Mouse (Mus musculus) heart, postnatal 0 days (tissue): ENCODE measurements around the gene Zbtb12.

Source experiments
- CTCF ChIP-seq: IDR thresholded peaks from 2 replicates; pipeline ENCODE4 v1.5.1; 2016; ENCODE audit warnings: antibody characterized with exemption, control low read depth, low read depth
- EP300 ChIP-seq: IDR thresholded peaks from 2 replicates; pipeline ENCODE4 v1.6.1; 2016; ENCODE audit warnings: antibody characterized with exemption, low read depth

DNA sequence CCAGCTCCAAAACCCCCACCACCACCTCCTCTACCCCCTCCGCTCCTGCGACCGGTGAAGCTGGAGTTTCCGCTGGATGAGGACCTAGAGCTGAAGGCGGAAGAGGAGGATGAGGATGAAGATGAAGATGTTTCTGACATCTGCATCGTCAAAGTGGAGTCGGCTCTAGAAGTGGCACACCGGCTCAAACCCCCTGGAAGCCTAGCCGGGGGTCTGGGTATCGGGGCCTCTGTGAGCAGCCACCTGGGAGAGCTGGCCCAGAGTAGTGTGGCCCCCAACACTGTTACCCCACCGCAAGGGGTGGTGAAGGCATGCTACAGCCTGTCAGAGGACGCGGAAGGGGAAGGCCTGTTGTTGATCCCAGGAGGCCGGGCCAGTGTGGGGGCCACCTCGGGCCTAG lies 16.4 kb downstream of the Zbtb12 start:
- TF ChIP-seq CTCF (no peak), EP300 (no peak)
